ENCODE assay signal across 9 mouse cellular contexts in the genomic region with DNA sequence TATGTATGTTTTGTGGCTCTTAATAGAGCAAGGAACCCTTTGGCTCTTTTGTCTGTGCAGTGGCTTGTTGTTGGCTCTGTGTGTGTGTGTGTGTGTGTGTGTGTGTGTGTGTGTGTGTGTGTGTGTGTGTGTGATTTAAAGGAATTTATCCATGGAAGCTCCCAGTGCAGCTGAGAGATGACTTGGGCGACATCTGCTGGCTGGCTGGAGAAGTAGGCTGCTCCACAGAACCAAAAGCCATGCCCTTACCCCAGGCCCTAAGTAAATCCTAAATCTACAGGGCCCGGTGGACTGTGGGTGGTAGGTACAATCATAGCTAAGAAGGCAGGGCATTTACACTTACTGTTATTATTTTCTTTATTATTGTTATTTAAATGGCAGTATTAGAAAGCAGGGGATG.
DNase-seq lines count a peak whose midpoint lies in the region; ATAC-seq and TF ChIP-seq lines count a peak whose summit lies in the region.
"Had no signal": no experiment of that assay in that cellular context is flagged by ENCODE, and none has a peak within 500 bp of the region (broad histone marks: within the 10 kb centered on the region; RNA-seq: fewer than 3 reads in every experiment).

No protein-coding gene starts in this region.

- no peak overlapping the region for H3K27ac ChIP-seq in liver, adult 2 months (replicated peaks; ENCODE audit: insufficient read depth, low read depth, low read length)
- H3K27ac ChIP-seq in liver, embryonic 11.5 days (ENCODE audit: low read depth, low read length) = no peak overlapping the region
- H3K27ac ChIP-seq in embryonic facial prominence, embryonic 12.5 days = peak overlapping the region; percentile 71; the same call in 1 of the 2 replicates
- peak overlapping the region; percentile 93 for H3K27ac ChIP-seq in hindbrain, embryonic 14.5 days

- no peaks in the 10 kb centered on the region for H3K79me2 ChIP-seq in liver, adult 2 months (ENCODE audit: control insufficient read depth, insufficient read depth, low read length)

- no peaks in the 10 kb centered on the region for H3K27me3 ChIP-seq in liver, adult 2 months (ENCODE audit: control insufficient read depth, insufficient read depth, low read length)
- no peaks in the 10 kb centered on the region for H3K27me3 ChIP-seq in liver, embryonic 11.5 days (replicated peaks; ENCODE audit: control insufficient read depth, insufficient read depth, low read length)
- H3K27me3 ChIP-seq in embryonic facial prominence, embryonic 12.5 days = no peaks in the 10 kb centered on the region
- H3K27me3 ChIP-seq in hindbrain, embryonic 14.5 days (ENCODE audit: control insufficient read depth, insufficient read depth, low read length) = no peaks in the 10 kb centered on the region

- peak; percentile 90 for TF ChIP-seq CTCF in liver, adult 2 months (IDR thresholded peaks at IDR 0.05; ENCODE audit: low read depth, low read length)
- peak; percentile 89 for TF ChIP-seq CTCF in lung, adult 2 months (IDR thresholded peaks at IDR 0.05; ENCODE audit: insufficient read depth, low read length)

- H3K9me3 ChIP-seq in liver, embryonic 11.5 days (ENCODE audit: control insufficient read depth, low read length) = no peaks in the 10 kb centered on the region
- H3K9me3 ChIP-seq in embryonic facial prominence, embryonic 12.5 days = no peaks in the 10 kb centered on the region
- no peaks in the 10 kb centered on the region for H3K9me3 ChIP-seq in hindbrain, embryonic 14.5 days (ENCODE audit: control insufficient read depth, low read length)

- 5% methylated on average over 2 of the region's 2 CpGs for WGBS in liver, adult 2 months
- 6% methylated on average over 2 of the region's 2 CpGs for WGBS in liver, embryonic 11.5 days
- 6% methylated on average over 2 of the region's 2 CpGs for WGBS in embryonic facial prominence, embryonic 12.5 days
- WGBS in hindbrain, embryonic 14.5 days = 3% methylated on average over 2 of the region's 2 CpGs
- WGBS in lung, adult 2 months = 6% methylated on average over 2 of the region's 2 CpGs

- no peak overlapping the region for H3K9ac ChIP-seq in liver, adult 2 months (ENCODE audit: low read depth, low read length)
- no peak overlapping the region for H3K9ac ChIP-seq in liver, embryonic 11.5 days (ENCODE audit: low read depth, low read length)
- no peak overlapping the region for H3K9ac ChIP-seq in embryonic facial prominence, embryonic 12.5 days
- H3K9ac ChIP-seq in hindbrain, embryonic 14.5 days = peak overlapping the region; percentile 36; the same call in 1 of the 2 replicates

- H3K36me3 ChIP-seq in liver, adult 2 months (ENCODE audit: control insufficient read depth, insufficient read depth, low read length) = no peaks in the 10 kb centered on the region
- no peaks in the 10 kb centered on the region for H3K36me3 ChIP-seq in liver, embryonic 11.5 days (ENCODE audit: control insufficient read depth, insufficient read depth, low read length)
- H3K36me3 ChIP-seq in embryonic facial prominence, embryonic 12.5 days = no peaks in the 10 kb centered on the region
- no peaks in the 10 kb centered on the region for H3K36me3 ChIP-seq in hindbrain, embryonic 14.5 days (replicated peaks; ENCODE audit: control insufficient read depth, insufficient read depth)

- no peak overlapping the region for H3K4me3 ChIP-seq in liver, adult 2 months (ENCODE audit: insufficient read depth, low read depth, low read length)
- no peak overlapping the region for H3K4me3 ChIP-seq in liver, embryonic 11.5 days (ENCODE audit: low read depth, low read length)
- H3K4me3 ChIP-seq in embryonic facial prominence, embryonic 12.5 days = no peak overlapping the region
- H3K4me3 ChIP-seq in hindbrain, embryonic 14.5 days (replicated peaks; ENCODE audit: low read length) = no peak overlapping the region
- no peak overlapping the region for H3K4me3 ChIP-seq in lung, adult 2 months (replicated peaks; ENCODE audit: extremely low read depth, low read depth, low read length)
- H3K4me3 ChIP-seq: myocyte had no signal

- peaks cover 2% of the 10 kb centered on the region; the same call in 1 of the 2 replicates for H3K4me1 ChIP-seq in liver, adult 2 months (ENCODE audit: control insufficient read depth, insufficient read depth, low read length)
- peaks cover 7% of the 10 kb centered on the region for H3K4me1 ChIP-seq in liver, embryonic 11.5 days (replicated peaks; ENCODE audit: control insufficient read depth, insufficient read depth, low read length)
- peaks cover 34% of the 10 kb centered on the region for H3K4me1 ChIP-seq in embryonic facial prominence, embryonic 12.5 days
- peaks cover 43% of the 10 kb centered on the region for H3K4me1 ChIP-seq in hindbrain, embryonic 14.5 days (replicated peaks; ENCODE audit: control insufficient read depth, insufficient read depth, low read length)
- H3K4me1 ChIP-seq in lung, adult 2 months (ENCODE audit: control insufficient read depth, insufficient read depth, low read length) = peaks cover 5% of the 10 kb centered on the region

- DNase-seq in liver, adult 2 months (ENCODE audit: extremely low read depth, low read depth, low spot score) = peak; percentile 36
- DNase-seq in liver, embryonic 11.5 days (ENCODE audit: low spot score) = no peak
- DNase-seq in adrenal gland, postnatal 25 days = peak; percentile 80
- DNase-seq in hindbrain, embryonic 14.5 days (ENCODE audit: low spot score) = peak; percentile 81
- DNase-seq in lung, adult 2 months = peak; percentile 61
- peak; percentile 63 for DNase-seq in ovary, postnatal 36 days (ENCODE audit: low spot score)
- DNase-seq in spleen, postnatal 36 days (ENCODE audit: low spot score in 2 of 2) = no peak

- ATAC-seq in liver, embryonic 11.5 days (replicated peaks; ENCODE audit: low FRiP score) = no peak
- ATAC-seq in embryonic facial prominence, embryonic 12.5 days (ENCODE audit: insufficient number of reproducible peaks, insufficient read depth, low FRiP score, low TSS enrichment) = no peak
- ATAC-seq in hindbrain, embryonic 14.5 days (ENCODE audit: low FRiP score) = peak; percentile 49

- H3K4me2 ChIP-seq in liver, embryonic 11.5 days = no peak overlapping the region
- no peak overlapping the region for H3K4me2 ChIP-seq in embryonic facial prominence, embryonic 12.5 days (replicated peaks)
- H3K4me2 ChIP-seq in hindbrain, embryonic 14.5 days (replicated peaks) = no peak overlapping the region

- TF ChIP-seq POLR2A in liver, adult 2 months (IDR thresholded peaks at IDR 0.05; ENCODE audit: extremely low read depth, insufficient read depth, low read length) = no peak
- no peak for TF ChIP-seq POLR2A in lung, adult 2 months (IDR thresholded peaks at IDR 0.05; ENCODE audit: borderline replicate concordance, extremely low read depth, low read depth, low read length)

Comparison
In these comparisons a context has a peak if more than half of its experiments do, and no peak if none do; other contexts are left out.
1. DNase-seq: peak in liver, adult 2 months (single experiment), adrenal gland, postnatal 25 days (single experiment), hindbrain, embryonic 14.5 days (single experiment), lung, adult 2 months (single experiment) and ovary, postnatal 36 days (single experiment); none in liver, embryonic 11.5 days (single experiment) and spleen, postnatal 36 days (0 of 2).
2. H3K27ac ChIP-seq: peak in embryonic facial prominence, embryonic 12.5 days (single experiment) and hindbrain, embryonic 14.5 days (single experiment); none in liver, adult 2 months (single experiment) and liver, embryonic 11.5 days (single experiment).